Mouse (Mus musculus) kidney, embryonic 15.5 days (tissue): ENCODE results near the gene Ell. TPM values are rescaled to one million over a fixed set of nuclear protein-coding genes. Genes with fewer than 3 reads are reported as not detected.

Experiments
- ATAC-seq: fragments of 200-750 bp; cut with Nextera tagmentation; replicated peaks from 2 replicates; pipeline ENCODE4 v1.8.0; 2017; ENCODE audit warnings: moderate TSS enrichment; ENCODE audit not compliant: low FRiP score
- H3K27ac ChIP-seq: fragments of 300-500 bp; sonication (generic); 2 replicates; pipeline ENCODE4 v1.5.1; 2015; ENCODE audit warnings: mild to moderate bottlenecking, inconsistent platforms
- H3K27me3 ChIP-seq: fragments of 300-500 bp; sonication (generic); 2 replicates; pipeline ENCODE4 v1.6.1; 2015; ENCODE audit warnings: inconsistent platforms
- H3K36me3 ChIP-seq: fragments of 300-500 bp; sonication (generic); 2 replicates; pipeline ENCODE4 v1.6.1; 2015; ENCODE audit warnings: inconsistent platforms
- H3K4me1 ChIP-seq: fragments of 300-500 bp; sonication (generic); 2 replicates; pipeline ENCODE4 v1.6.1; 2015; ENCODE audit warnings: inconsistent platforms
- H3K4me2 ChIP-seq: fragments of 300-500 bp; sonication (generic); 2 replicates; pipeline ENCODE4 v1.6.1; 2015; ENCODE audit warnings: moderate library complexity, mild to moderate bottlenecking, inconsistent platforms
- H3K4me3 ChIP-seq: fragments of 300-500 bp; sonication (generic); replicated peaks from 2 replicates; pipeline ENCODE4 v1.5.1; 2015; ENCODE audit warnings: mild to moderate bottlenecking, inconsistent platforms
- H3K9ac ChIP-seq: fragments of 300-500 bp; sonication (generic); 2 replicates; pipeline ENCODE4 v1.6.1; 2015; ENCODE audit warnings: mild to moderate bottlenecking, inconsistent platforms
- H3K9me3 ChIP-seq: fragments of 300-500 bp; sonication (generic); replicated peaks from 2 replicates; pipeline ENCODE4 v1.6.1; 2016; ENCODE audit warnings: inconsistent platforms
- WGBS: fragments of 180-500 bp; shearing (Covaris S2); methylation state at CpG from one replicate; pipeline ENCODE4 v1.1.7; 2015; ENCODE audit warnings: mixed read lengths; 5-methylcytosine and 5-hydroxymethylcytosine counted together
- polyA plus RNA-seq: library from polyadenylated mRNA; unstranded; fragments of >200 nt; fragmentation: Nextera tagmentation; extraction: Ambion mirVana; gene quantifications from 2 replicates; pipeline ENCODE4 v1.2.1, GENCODE M21; 2015

Ell gene
- polyA plus RNA-seq, 1 experiment from 2014 or later, result 23.8 TPM

- Histone ChIP-seq H3K27ac (peak overlapping the region; percentile 100), H3K4me3 (peak overlapping the region; percentile 88), H3K9me3 (no peaks in the 10 kb centered on the region), H3K27me3 (no peaks in the 10 kb centered on the region), H3K4me1 (peaks cover 77% of the 10 kb centered on the region), H3K4me2 (peak overlapping the region; percentile 97), H3K9ac (peak overlapping the region; percentile 94), H3K36me3 (peaks cover 12% of the 10 kb centered on the region)
- no peak for ATAC-seq
- WGBS, result 55% methylated on average over 18 of the region's 18 CpGs
Observed at GRCm38 (mm10) chr8:70606780-70607602, 67.7 kb downstream of the Ell start.

- Histone ChIP-seq H3K4me3 (peak overlapping the region; percentile 88), H3K27ac (peak overlapping the region; percentile 100), H3K9ac (peak overlapping the region; percentile 94), H3K4me2 (peak overlapping the region; percentile 97), H3K36me3 (peaks cover 6% of the 10 kb centered on the region), H3K4me1 (peaks cover 79% of the 10 kb centered on the region), H3K27me3 (no peaks in the 10 kb centered on the region), H3K9me3 (no peaks in the 10 kb centered on the region)
- ATAC-seq, result no peak
- WGBS, result 13% methylated on average over 6 of the region's 6 CpGs
Observed at GRCm38 (mm10) chr8:70607603-70607897, 68.3 kb downstream of the Ell start.

GRCm38 (mm10) chr8:70607898-70608748, 68.9 kb downstream of the Ell start:
- Histone ChIP-seq H3K9ac (peak overlapping the region; percentile 94), H3K4me2 (peak overlapping the region; percentile 97), H3K36me3 (peaks cover under 1% of the 10 kb centered on the region; the same call in 1 of the 2 replicates), H3K4me3 (peak overlapping the region; percentile 88), H3K9me3 (no peaks in the 10 kb centered on the region), H3K27ac (peak overlapping the region; percentile 100), H3K4me1 (peaks cover 79% of the 10 kb centered on the region), H3K27me3 (no peaks in the 10 kb centered on the region)
- 1% methylated on average over 82 of the region's 84 CpGs for WGBS
- ATAC-seq, result no peak

GRCm38 (mm10) chr8:70608749-70609367, 69.6 kb downstream of the Ell start, which contains the start of gene Ssbp4:
Gene Ssbp4, minus strand, starts transcription at chr8:70608872.
- peak within 1 kb of the TSS; percentile 94 for H3K9ac ChIP-seq
- WGBS, result 5% methylated on average over 26 of the region's 26 CpGs
- peak within 1 kb of the TSS; percentile 100 for H3K27ac ChIP-seq
- ATAC-seq, result peak; percentile 0; the same call in 1 of the 2 replicates
- H3K4me2 ChIP-seq, result peak within 1 kb of the TSS; percentile 97
- peaks cover 79% of the 10 kb centered on the region for H3K4me1 ChIP-seq
- no peaks in the 10 kb centered on the region for H3K36me3 ChIP-seq
- peak within 1 kb of the TSS; percentile 88 for H3K4me3 ChIP-seq
- H3K9me3 ChIP-seq, result no peaks in the 10 kb centered on the region
- H3K27me3 ChIP-seq, result no peaks in the 10 kb centered on the region

- Histone ChIP-seq H3K9ac (peak overlapping the region; percentile 60), H3K4me3 (peak overlapping the region; percentile 88), H3K4me1 (peaks cover 73% of the 10 kb centered on the region), H3K36me3 (no peaks in the 10 kb centered on the region), H3K9me3 (no peaks in the 10 kb centered on the region), H3K27me3 (no peaks in the 10 kb centered on the region), H3K27ac (peak overlapping the region; percentile 100), H3K4me2 (peak overlapping the region; percentile 97)
- WGBS, result under 1% methylated on average over 39 of the region's 39 CpGs
- ATAC-seq, result peak; percentile 67
Observed at GRCm38 (mm10) chr8:70609368-70609848, 70.2 kb downstream of the Ell start.

- Histone ChIP-seq H3K27ac (peak overlapping the region; percentile 100), H3K9me3 (no peaks in the 10 kb centered on the region), H3K4me1 (peaks cover 66% of the 10 kb centered on the region), H3K4me3 (peak overlapping the region; percentile 88), H3K36me3 (no peaks in the 10 kb centered on the region), H3K9ac (peak overlapping the region; percentile 60), H3K4me2 (peak overlapping the region; percentile 97), H3K27me3 (no peaks in the 10 kb centered on the region)
- under 1% methylated on average over 43 of the region's 45 CpGs for WGBS
- ATAC-seq, result peak; percentile 69
Observed at GRCm38 (mm10) chr8:70609849-70610795, 70.9 kb downstream of the Ell start.

GRCm38 (mm10) chr8:70610796-70611771, 71.8 kb downstream of the Ell start:
- no peaks in the 10 kb centered on the region for H3K36me3 ChIP-seq
- under 1% methylated on average over 54 of the region's 54 CpGs for WGBS

GRCm38 (mm10) chr8:70611849-70612248, 72.6 kb downstream of the Ell start:
- H3K9ac ChIP-seq, result peak overlapping the region; percentile 61
- peak overlapping the region; percentile 100 for H3K27ac ChIP-seq
- peaks cover 55% of the 10 kb centered on the region for H3K4me1 ChIP-seq
- H3K4me2 ChIP-seq, result peak overlapping the region; percentile 97
- no peaks in the 10 kb centered on the region for H3K9me3 ChIP-seq
- H3K36me3 ChIP-seq, result no peaks in the 10 kb centered on the region
- ATAC-seq, result no peak
- H3K4me3 ChIP-seq, result peak overlapping the region; percentile 88
- H3K27me3 ChIP-seq, result no peaks in the 10 kb centered on the region
- 1% methylated on average over 6 of the region's 6 CpGs for WGBS

More at GRCm38 (mm10) chr8:70610796-70611771, 71.8 kb downstream of the Ell start:
- Histone ChIP-seq H3K4me3 (peak overlapping the region; percentile 88), H3K9me3 (no peaks in the 10 kb centered on the region), H3K4me2 (peak overlapping the region; percentile 97), H3K9ac (peak overlapping the region; percentile 61), H3K27ac (peak overlapping the region; percentile 100), H3K4me1 (peaks cover 60% of the 10 kb centered on the region), H3K27me3 (no peaks in the 10 kb centered on the region)
- ATAC-seq, result no peak

GRCm38 (mm10) chr8:70613763-70614162, 74.5 kb downstream of the Ell start:
- Histone ChIP-seq H3K4me1 (peaks cover 46% of the 10 kb centered on the region), H3K4me2 (no peak overlapping the region), H3K9ac (no peak overlapping the region), H3K4me3 (no peak overlapping the region), H3K36me3 (no peaks in the 10 kb centered on the region), H3K27ac (0 out of 2 replicates have a peak overlapping the region, but pooled peaks have one; percentile 52), H3K27me3 (no peaks in the 10 kb centered on the region), H3K9me3 (no peaks in the 10 kb centered on the region)
- no peak for ATAC-seq
- WGBS, result 10% methylated on average over 1 of the region's 1 CpGs

GRCm38 (mm10) chr8:70614469-70614868, 75.2 kb downstream of the Ell start:
- H3K4me3 ChIP-seq, result no peak overlapping the region
- H3K27ac ChIP-seq, result peak overlapping the region; percentile 52; the same call in 1 of the 2 replicates
- H3K27me3 ChIP-seq, result no peaks in the 10 kb centered on the region
- no peaks in the 10 kb centered on the region for H3K36me3 ChIP-seq
- no peaks in the 10 kb centered on the region for H3K9me3 ChIP-seq
- H3K9ac ChIP-seq, result no peak overlapping the region
- no peak for ATAC-seq
- no peak overlapping the region for H3K4me2 ChIP-seq
- peaks cover 44% of the 10 kb centered on the region for H3K4me1 ChIP-seq
- WGBS, result 75% methylated on average over 5 of the region's 5 CpGs
